Mouse (Mus musculus) heart, embryonic 10.5 days (tissue): ENCODE measurements around the gene Col5a3. TPM values are rescaled to one million over a fixed set of nuclear protein-coding genes. Genes with fewer than 3 reads are reported as not detected.
"Not testable (repeated sequence)": the region's sequence is repeated elsewhere in the genome, so short reads cannot be mapped to it uniquely, and the experiment has no call there.

Experiments
- DNase-seq: peaks from one replicate; pipeline ENCODE4 v3.0.0-alpha.2; 2017; ENCODE audit warnings: low spot score
- H3K27ac ChIP-seq: fragments of 300-500 bp; sonication (generic); 2 replicates; pipeline ENCODE4 v1.5.1; 2016; ENCODE audit warnings: mild to moderate bottlenecking
- H3K27me3 ChIP-seq: fragments of 300-500 bp; sonication (generic); 2 replicates; pipeline ENCODE4 v1.6.1; 2016; ENCODE audit warnings: mild to moderate bottlenecking; ENCODE audit not compliant: poor library complexity, insufficient read depth, severe bottlenecking
- H3K36me3 ChIP-seq: fragments of 300-500 bp; sonication (generic); 2 replicates; pipeline ENCODE4 v1.6.1; 2016; ENCODE audit warnings: mild to moderate bottlenecking, moderate library complexity
- H3K4me1 ChIP-seq: fragments of 300-500 bp; sonication (generic); 2 replicates; pipeline ENCODE4 v1.6.1; 2016; ENCODE audit warnings: mild to moderate bottlenecking
- H3K4me3 ChIP-seq: fragments of 300-500 bp; sonication (generic); 2 replicates; pipeline ENCODE4 v1.5.1; 2016; ENCODE audit warnings: mild to moderate bottlenecking, moderate library complexity
- H3K9me3 ChIP-seq: fragments of 300-500 bp; sonication (generic); 2 replicates; pipeline ENCODE4 v1.6.1; 2016; ENCODE audit warnings: mild to moderate bottlenecking, moderate library complexity
- WGBS: fragments of 180-500 bp; shearing (Covaris S2); methylation state at CpG from one replicate; pipeline ENCODE4 v1.1.7; 2016; 5-methylcytosine and 5-hydroxymethylcytosine counted together
- polyA plus RNA-seq: library from polyadenylated mRNA; unstranded; fragments of >200 nt; fragmentation: Nextera tagmentation; extraction: Ambion mirVana; gene quantifications from 2 replicates; pipeline ENCODE4 v1.2.1, GENCODE M21; 2016

The Col5a3 gene
- polyA plus RNA-seq, result 0.06 and 0.11 TPM in 2 replicates

DNA sequence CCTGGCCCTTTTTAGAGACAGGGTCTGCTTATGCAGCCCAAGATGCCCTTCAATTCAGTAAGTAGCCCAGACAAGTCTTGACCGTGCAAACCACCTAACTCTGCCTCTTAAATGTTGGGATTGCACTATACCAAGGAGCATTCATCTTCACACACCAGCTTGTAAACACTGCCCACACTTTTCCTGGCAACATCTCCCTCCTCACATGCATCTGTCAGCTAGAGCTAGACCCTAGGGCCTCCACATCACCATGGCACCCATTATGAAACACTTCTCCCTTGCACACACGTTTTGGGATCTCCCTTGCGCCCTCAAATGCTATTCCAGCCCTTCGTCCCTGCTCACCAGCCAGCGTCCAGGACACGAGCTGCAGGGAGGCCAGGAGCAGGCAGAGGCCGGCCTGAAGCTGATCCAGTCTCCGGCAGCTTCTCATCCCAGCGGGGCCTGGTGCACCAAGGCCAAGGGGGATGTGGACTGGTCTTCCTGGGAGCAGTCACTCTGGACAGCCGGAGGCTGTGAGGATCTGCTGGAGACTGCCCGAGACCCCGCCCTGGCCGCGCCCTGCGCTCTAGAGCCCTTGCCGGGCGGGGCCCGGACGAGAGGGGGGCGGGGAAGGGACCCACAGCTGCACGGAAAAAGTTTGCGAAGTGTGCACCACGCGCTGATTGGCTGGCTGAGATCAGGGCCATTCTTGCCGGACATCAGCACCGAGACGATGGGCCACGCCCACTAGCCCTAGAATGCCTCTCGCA, at the start of gene Col5a3:
Col5a3 (minus strand) TSS at position 547 of the 752 bp plus-strand sequence.
- H3K4me3 ChIP-seq, result peak within 1 kb of the TSS; percentile 48
- 5% methylated on average over 29 of the region's 29 CpGs for WGBS
- H3K27ac ChIP-seq, result no peak within 1 kb of the TSS
- no peaks in the 10 kb centered on the region for H3K9me3 ChIP-seq
- DNase-seq, result peak; percentile 85
- no peaks in the 10 kb centered on the region for H3K36me3 ChIP-seq
- peaks cover 48% of the 10 kb centered on the region for H3K27me3 ChIP-seq
- H3K4me1 ChIP-seq, result peaks cover 13% of the 10 kb centered on the region

DNA sequence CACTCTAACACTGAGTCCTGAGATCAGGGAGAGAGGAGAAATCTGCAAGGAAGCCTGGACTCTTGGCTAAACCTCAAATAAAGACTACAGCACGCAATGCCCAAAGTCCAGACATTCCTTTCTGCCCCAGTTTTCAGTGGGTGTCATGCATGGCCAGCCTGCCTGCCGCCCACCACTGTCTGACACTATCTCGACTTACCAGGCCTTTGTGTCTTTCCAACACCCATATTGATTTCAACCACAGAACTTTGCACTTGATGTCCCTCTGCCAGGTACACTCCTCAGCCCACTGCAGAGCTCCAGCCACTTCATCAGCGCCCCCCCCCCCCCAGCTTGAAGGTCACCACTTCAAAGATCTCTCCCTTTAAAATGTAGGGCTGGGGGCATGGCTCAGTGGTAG, 47.4 kb upstream of the Col5a3 start:
- Histone ChIP-seq H3K27me3 (peaks cover 14% of the 10 kb centered on the region), H3K36me3 (no peaks in the 10 kb centered on the region), H3K4me1 (no peaks in the 10 kb centered on the region), H3K4me3 (no peak overlapping the region), H3K9me3 (no peaks in the 10 kb centered on the region), H3K27ac (no peak overlapping the region)
- WGBS, result 47% methylated on average over 4 of the region's 4 CpGs
- no peak for DNase-seq

DNA sequence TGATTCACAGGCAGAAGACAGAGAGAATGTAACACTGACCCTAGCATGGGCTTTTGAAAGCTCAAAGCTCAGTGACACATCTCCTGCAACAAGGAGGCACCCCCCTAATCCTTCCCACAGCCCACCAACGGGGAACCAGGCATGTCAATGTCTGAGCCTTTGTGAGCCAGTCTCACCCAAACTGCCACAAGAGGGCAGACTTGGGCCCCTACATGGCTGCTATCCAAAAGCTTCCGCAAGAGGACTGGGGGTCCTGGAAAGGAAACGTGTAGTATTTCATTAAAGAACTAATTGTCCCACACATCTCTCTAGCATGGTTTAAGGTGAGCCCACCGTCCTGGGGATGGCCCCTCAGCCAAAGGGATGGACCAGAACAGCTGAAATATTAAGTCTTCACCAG, 47.0 kb upstream of the Col5a3 start:
- Histone ChIP-seq H3K4me3 (no peak overlapping the region), H3K27ac (no peak overlapping the region), H3K9me3 (no peaks in the 10 kb centered on the region), H3K4me1 (no peaks in the 10 kb centered on the region), H3K27me3 (peaks cover 10% of the 10 kb centered on the region), H3K36me3 (no peaks in the 10 kb centered on the region)
- no peak for DNase-seq
- WGBS, result 12% methylated on average over 4 of the region's 4 CpGs

DNA sequence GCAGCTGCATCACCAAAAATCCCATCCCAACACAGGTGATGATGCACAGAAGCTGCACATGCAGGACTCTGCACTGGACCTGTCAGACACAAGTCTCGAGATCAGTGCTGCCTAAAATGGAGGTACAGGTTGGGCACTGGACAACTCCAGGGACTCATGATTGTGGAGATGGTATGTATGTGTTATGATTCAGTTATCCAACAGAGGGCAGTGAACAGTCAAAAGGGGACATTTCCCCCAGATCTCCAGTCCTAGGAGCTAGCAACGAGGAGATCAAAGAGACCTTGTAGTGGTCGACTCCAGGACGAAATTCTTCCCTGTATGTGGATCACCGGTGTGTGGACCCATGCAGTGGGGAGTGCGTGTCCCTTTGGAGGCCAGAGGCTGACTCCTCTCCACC, 45.1 kb upstream of the Col5a3 start:
- H3K36me3 ChIP-seq, result no peaks in the 10 kb centered on the region
- H3K27me3 ChIP-seq, result no peaks in the 10 kb centered on the region
- H3K27ac ChIP-seq, result no peak overlapping the region
- H3K4me3 ChIP-seq, result no peak overlapping the region
- DNase-seq, result no peak
- H3K4me1 ChIP-seq, result no peaks in the 10 kb centered on the region
- no peaks in the 10 kb centered on the region for H3K9me3 ChIP-seq
- 41% methylated on average over 6 of the region's 6 CpGs for WGBS

DNA sequence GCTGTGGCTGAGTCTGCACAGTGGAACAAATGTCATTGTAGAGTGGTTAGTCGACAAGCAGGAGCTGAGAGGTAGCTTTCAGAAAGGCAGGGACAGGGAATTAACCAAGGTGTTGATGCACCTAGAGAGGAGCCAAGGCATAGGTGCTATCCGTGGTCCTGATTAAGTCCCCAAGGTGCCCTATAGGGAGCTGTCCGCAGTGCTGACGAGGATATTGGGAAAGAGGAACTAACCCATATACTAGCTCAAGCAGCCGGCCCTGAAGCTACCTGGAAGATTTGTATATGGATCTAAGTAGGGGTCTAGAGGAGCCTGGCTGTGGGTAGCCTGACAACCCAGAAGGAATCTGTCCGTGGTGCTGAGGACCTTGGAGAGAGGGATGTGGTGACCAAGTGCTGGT, 42.3 kb upstream of the Col5a3 start:
- 8% methylated on average over 6 of the region's 6 CpGs for WGBS
- H3K4me3 ChIP-seq, result no peak overlapping the region
- H3K36me3 ChIP-seq, result no peaks in the 10 kb centered on the region

DNA sequence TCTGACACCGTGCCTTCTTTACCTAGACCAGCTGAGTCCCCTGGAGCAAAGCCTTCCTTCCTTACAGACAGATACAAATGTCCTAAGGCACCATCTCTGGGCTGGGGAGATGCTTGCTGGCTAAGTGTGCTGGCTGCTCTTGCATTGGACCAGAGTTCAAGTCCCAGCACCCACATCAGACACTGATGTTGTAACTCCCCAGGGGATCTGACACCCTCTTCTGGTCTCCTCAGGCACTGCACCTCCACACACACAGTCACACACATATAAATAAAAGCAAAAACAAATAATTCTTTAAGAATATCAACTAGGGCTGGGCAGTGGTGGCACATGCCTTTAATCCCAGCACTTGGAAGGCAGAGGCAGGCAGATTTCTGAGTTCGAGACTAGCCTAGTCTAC, 35.3 kb upstream of the Col5a3 start:
- H3K4me3 ChIP-seq, result no peak overlapping the region
- no peaks in the 10 kb centered on the region for H3K4me1 ChIP-seq
- DNase-seq, result no peak
- no peaks in the 10 kb centered on the region for H3K9me3 ChIP-seq
- no peak overlapping the region for H3K27ac ChIP-seq
- H3K27me3 ChIP-seq, result peaks cover 8% of the 10 kb centered on the region
- 77% methylated on average over 2 of the region's 2 CpGs for WGBS
- H3K36me3 ChIP-seq, result no peaks in the 10 kb centered on the region

More for the DNA sequence above, 42.3 kb upstream of the Col5a3 start:
- Histone ChIP-seq H3K27me3 (no peaks in the 10 kb centered on the region; the same call in 1 of the 2 replicates), H3K27ac (no peak overlapping the region), H3K4me1 (no peaks in the 10 kb centered on the region), H3K9me3 (no peaks in the 10 kb centered on the region)
- no peak for DNase-seq

DNA sequence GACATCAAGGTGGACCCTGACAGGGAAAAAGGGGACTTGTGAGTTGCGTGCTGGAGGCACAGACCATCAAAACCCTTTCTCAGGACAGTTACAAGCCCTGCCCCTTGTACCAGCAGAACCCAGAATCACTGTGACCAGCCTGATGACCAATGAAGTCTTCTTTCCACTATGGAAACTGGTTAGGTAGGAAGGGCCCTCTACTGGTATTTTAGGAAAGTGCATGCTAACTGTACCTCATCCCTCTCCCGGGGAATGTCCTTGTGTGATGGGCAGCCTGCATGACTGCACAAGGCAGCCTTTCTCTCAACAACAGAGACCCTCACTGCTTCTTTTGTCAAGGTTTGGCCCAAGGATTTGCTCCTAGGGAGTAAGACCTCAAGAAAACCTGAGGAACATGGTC, 27.8 kb upstream of the Col5a3 start:
- H3K4me3 ChIP-seq, result no peak overlapping the region
- no peaks in the 10 kb centered on the region for H3K4me1 ChIP-seq
- peaks cover 16% of the 10 kb centered on the region; the same call in 1 of the 2 replicates for H3K27me3 ChIP-seq
- 28% methylated on average over 2 of the region's 2 CpGs for WGBS
- no peak overlapping the region for H3K27ac ChIP-seq
- H3K36me3 ChIP-seq, result no peaks in the 10 kb centered on the region
- no peak for DNase-seq
- no peaks in the 10 kb centered on the region for H3K9me3 ChIP-seq

DNA sequence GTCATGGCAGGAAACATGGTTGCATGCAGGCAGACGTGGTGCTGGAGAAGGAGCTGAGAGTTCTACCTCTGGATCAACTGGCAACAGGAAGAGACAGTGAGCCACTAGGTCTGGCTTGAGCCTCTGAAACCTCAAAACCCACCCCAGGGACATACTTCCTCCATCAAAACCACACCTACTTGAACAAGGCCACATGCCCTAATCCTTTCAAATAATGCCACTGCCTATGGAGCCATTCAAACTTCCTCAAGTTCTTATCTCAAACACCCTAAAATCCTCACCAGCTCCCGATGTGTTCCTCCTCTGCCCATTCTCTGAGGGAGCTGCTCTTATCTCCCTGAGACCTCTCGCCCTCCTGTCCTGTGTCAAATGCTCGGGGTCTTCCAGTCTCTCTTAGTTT, 27.3 kb upstream of the Col5a3 start:
- no peak overlapping the region for H3K4me3 ChIP-seq
- no peak overlapping the region for H3K27ac ChIP-seq
- no peaks in the 10 kb centered on the region for H3K36me3 ChIP-seq
- 51% methylated on average over 4 of the region's 4 CpGs for WGBS
- no peak for DNase-seq
- peaks cover 13% of the 10 kb centered on the region; the same call in 1 of the 2 replicates for H3K27me3 ChIP-seq
- H3K4me1 ChIP-seq, result 0 out of 2 replicates have a peak, but pooled peaks cover 2% of the 10 kb centered on the region
- H3K9me3 ChIP-seq, result no peaks in the 10 kb centered on the region

DNA sequence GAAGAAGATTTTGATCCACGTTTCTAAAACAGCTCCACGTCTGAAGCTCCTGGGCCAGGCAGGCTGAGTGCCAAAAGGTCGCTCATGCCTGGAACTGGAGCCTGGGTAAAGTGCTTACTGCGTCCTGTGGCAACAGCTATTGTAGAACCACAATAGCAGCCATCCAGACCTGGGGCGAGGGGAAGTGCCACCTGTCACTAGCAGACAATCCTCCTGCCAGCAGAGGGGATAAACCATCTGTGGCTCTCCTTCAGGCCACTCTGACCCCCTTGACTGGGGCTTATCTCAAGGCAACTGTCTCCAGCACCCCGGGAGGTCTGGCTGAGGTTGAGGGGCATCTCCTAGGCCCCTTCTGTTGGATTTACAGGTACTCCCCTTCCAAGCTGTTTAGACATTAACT, 24.1 kb upstream of the Col5a3 start:
- Histone ChIP-seq H3K27ac (no peak overlapping the region), H3K9me3 (no peaks in the 10 kb centered on the region), H3K4me1 (0 out of 2 replicates have a peak, but pooled peaks cover 3% of the 10 kb centered on the region), H3K36me3 (no peaks in the 10 kb centered on the region), H3K27me3 (peaks cover 5% of the 10 kb centered on the region; the same call in 1 of the 2 replicates), H3K4me3 (no peak overlapping the region)
- DNase-seq, result no peak
- WGBS, result 53% methylated on average over 6 of the region's 6 CpGs

DNA sequence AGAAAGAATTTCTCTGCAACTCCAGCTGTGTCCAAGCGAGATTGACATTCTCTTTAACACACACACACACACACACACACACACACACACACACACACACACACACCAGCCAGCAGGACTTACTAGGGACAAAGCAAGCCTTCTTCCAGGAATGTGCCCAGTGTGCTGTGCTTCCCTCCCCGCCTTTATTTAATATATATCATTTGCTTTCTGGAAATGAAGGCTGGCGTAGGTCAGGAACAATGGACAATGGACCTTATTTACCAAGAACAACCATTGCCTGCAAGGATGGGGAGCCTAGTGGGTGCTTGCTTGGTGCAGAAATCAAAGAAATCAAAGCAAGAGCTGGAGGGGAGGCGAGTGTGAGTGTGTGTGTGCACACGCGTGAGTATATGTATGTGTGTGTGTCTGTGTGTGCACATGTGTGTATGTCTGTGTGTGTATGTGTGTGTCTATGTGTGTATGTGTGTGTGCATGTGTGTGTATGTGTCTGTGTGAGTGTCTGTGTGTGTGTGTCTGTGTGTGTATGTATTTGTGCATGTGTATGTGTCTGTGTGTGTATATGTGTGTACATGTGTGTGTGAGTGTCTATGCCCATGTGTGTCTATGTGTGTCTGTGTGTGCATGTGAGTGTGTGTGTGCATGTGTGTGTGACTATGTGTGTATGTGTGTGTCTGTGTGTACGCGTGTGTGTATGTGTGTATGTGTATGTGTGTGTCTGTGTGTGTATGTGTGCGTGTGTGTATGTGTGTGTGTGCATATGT, 22.5 kb upstream of the Col5a3 start:
- H3K36me3 ChIP-seq, result no peaks in the 10 kb centered on the region
- 79% methylated on average over 9 of the region's 9 CpGs for WGBS
- peaks cover 19% of the 10 kb centered on the region for H3K27me3 ChIP-seq
- no peak overlapping the region for H3K27ac ChIP-seq
- no peak overlapping the region for H3K4me3 ChIP-seq
- no peak for DNase-seq
- 0 out of 2 replicates have a peak, but pooled peaks cover 3% of the 10 kb centered on the region for H3K4me1 ChIP-seq
- H3K9me3 ChIP-seq, result no peaks in the 10 kb centered on the region

DNA sequence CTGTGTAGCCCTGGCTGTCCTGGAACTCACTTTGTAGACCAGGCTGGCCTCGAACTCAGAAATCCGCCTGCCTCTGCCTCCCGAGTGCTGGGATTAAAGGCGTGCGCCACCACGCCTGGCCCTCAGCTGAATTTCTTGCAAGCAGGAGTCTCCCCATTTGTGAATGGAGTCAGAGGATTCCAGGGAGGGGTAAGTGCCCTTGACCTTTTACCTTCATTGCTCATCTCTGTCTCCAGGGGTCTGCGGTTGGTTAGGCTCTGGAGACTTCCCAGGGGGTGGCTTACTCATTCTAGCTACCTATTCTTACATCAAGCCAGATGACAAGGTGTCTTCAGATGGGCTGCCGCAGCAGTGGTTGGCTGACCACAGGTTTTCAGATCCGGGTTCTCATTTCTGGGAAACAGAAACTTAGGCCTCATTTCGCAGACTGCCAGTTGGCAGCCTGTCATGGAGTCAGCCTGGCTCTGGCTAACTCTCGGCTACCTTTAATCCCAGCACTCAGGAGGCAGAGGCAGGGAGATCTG, 20.6 kb upstream of the Col5a3 start:
- not testable (repeated sequence) for H3K27ac ChIP-seq, H3K36me3 ChIP-seq, DNase-seq, H3K4me3 ChIP-seq, H3K9me3 ChIP-seq, H3K4me1 ChIP-seq
- WGBS, result 77% methylated on average over 11 of the region's 11 CpGs
- peaks cover 16% of the 10 kb centered on the region for H3K27me3 ChIP-seq

DNA sequence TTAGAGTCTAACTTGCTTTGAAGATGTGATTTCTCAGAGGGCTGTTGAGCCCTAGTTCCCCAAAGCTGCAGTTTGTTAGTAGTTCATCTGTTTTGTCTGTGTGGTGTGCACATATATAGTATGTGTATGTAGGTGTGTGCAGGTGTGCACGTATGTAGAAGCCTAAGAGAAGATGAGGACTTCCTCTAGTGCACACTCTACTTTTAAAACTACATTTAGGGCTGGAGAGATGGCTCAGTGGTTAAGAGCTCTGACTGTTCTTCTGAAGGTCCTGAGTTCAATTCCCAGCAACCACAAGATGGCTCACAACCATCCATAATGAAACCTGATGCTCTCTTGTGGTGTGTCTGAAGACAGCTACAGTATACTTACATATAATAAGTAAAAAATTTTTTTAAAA, 20.0 kb upstream of the Col5a3 start:
- H3K4me1 ChIP-seq, result peaks cover 7% of the 10 kb centered on the region; the same call in 1 of the 2 replicates
- WGBS, result 68% methylated on average over 1 of the region's 1 CpGs
- H3K27ac ChIP-seq, result no peak overlapping the region
- H3K27me3 ChIP-seq, result peaks cover 22% of the 10 kb centered on the region
- H3K9me3 ChIP-seq, result no peaks in the 10 kb centered on the region
- H3K36me3 ChIP-seq, result no peaks in the 10 kb centered on the region
- H3K4me3 ChIP-seq, result no peak overlapping the region
- DNase-seq, result no peak
